ENCODE assay signal across 13 mouse cellular contexts in genomic region chr4:83990126-83990989, GRCm38 (mm10).
DNase-seq lines count a peak whose midpoint lies in the region; ATAC-seq lines count a peak whose summit lies in the region.
"Had no signal": no experiment of that assay in that cellular context is flagged by ENCODE, and none has a peak within 500 bp of the region (broad histone marks: within the 10 kb centered on the region; RNA-seq: fewer than 3 reads in every experiment).

No protein-coding gene starts in this region.

- DNase-seq in forebrain, embryonic 10.5 days (ENCODE audit: extremely low spot score, low spot score), result no peak
- DNase-seq in kidney, postnatal 4 days, result peak; percentile 28 to 33
- no peak for DNase-seq in kidney, postnatal 14 days
- DNase-seq in embryonic facial prominence, embryonic 14.5 days (ENCODE audit: low spot score), result peak; percentile 90
- DNase-seq in gastrocnemius, postnatal 10 days, result no peak
- no peak for DNase-seq in thymus, postnatal 4 days
- DNase-seq: adrenal gland, postnatal 36 days; cerebellum, adult 9-10 months; spleen, adult 18-20 months; thymus, postnatal 36 days had no signal

- H3K27me3 ChIP-seq in forebrain, embryonic 10.5 days (ENCODE audit: poor library complexity, severe bottlenecking), result no peaks in the 10 kb centered on the region
- H3K27me3 ChIP-seq in forebrain, embryonic 16.5 days (replicated peaks; ENCODE audit: control insufficient read depth, insufficient read depth, low read length), result no peaks in the 10 kb centered on the region
- H3K27me3 ChIP-seq in embryonic facial prominence, embryonic 14.5 days (replicated peaks; ENCODE audit: control insufficient read depth, insufficient read depth, low read length), result no peaks in the 10 kb centered on the region
- no peaks in the 10 kb centered on the region for H3K27me3 ChIP-seq in limb, embryonic 15.5 days
- H3K27me3 ChIP-seq: midbrain, embryonic 13.5 days had no signal

- H3K4me3 ChIP-seq in forebrain, embryonic 10.5 days, result no peak overlapping the region
- no peak overlapping the region for H3K4me3 ChIP-seq in forebrain, embryonic 16.5 days (replicated peaks; ENCODE audit: low read length)
- no peak overlapping the region for H3K4me3 ChIP-seq in embryonic facial prominence, embryonic 14.5 days (ENCODE audit: low read depth, low read length)
- H3K4me3 ChIP-seq in limb, embryonic 15.5 days, result no peak overlapping the region
- H3K4me3 ChIP-seq: midbrain, embryonic 13.5 days had no signal

- H3K9ac ChIP-seq in forebrain, embryonic 16.5 days (replicated peaks; ENCODE audit: low read depth, low read length), result no peak overlapping the region
- no peak overlapping the region for H3K9ac ChIP-seq in embryonic facial prominence, embryonic 14.5 days (ENCODE audit: low read depth, low read length)
- no peak overlapping the region for H3K9ac ChIP-seq in limb, embryonic 15.5 days
- H3K9ac ChIP-seq: midbrain, embryonic 13.5 days had no signal

- H3K27ac ChIP-seq in forebrain, embryonic 10.5 days, result peak overlapping the region; percentile 67
- no peak overlapping the region for H3K27ac ChIP-seq in forebrain, embryonic 16.5 days (ENCODE audit: low read length)
- peak overlapping the region; percentile 86 for H3K27ac ChIP-seq in embryonic facial prominence, embryonic 14.5 days (replicated peaks; ENCODE audit: low read depth, low read length)
- H3K27ac ChIP-seq in limb, embryonic 15.5 days, result peak overlapping the region; percentile 87
- H3K27ac ChIP-seq: midbrain, embryonic 13.5 days had no signal

- no peak overlapping the region for H3K4me2 ChIP-seq in forebrain, embryonic 16.5 days (ENCODE audit: low read length)
- no peak overlapping the region for H3K4me2 ChIP-seq in embryonic facial prominence, embryonic 14.5 days (ENCODE audit: low read depth, low read length)
- H3K4me2 ChIP-seq in limb, embryonic 15.5 days, result no peak overlapping the region
- H3K4me2 ChIP-seq: midbrain, embryonic 13.5 days had no signal

- WGBS in forebrain, embryonic 10.5 days, result 44% methylated on average over 13 of the region's 13 CpGs
- WGBS in forebrain, embryonic 16.5 days, result 29% methylated on average over 13 of the region's 13 CpGs
- WGBS in embryonic facial prominence, embryonic 14.5 days, result 35% methylated on average over 13 of the region's 13 CpGs
- WGBS in limb, embryonic 15.5 days, result 41% methylated on average over 13 of the region's 13 CpGs

- ATAC-seq in forebrain, embryonic 16.5 days, result no peak
- ATAC-seq in embryonic facial prominence, embryonic 14.5 days (ENCODE audit: low read depth), result peak; percentile 45
- peak; percentile 66 for ATAC-seq in limb, embryonic 15.5 days (ENCODE audit: insufficient number of reproducible peaks, low FRiP score, low TSS enrichment, low read depth)
- ATAC-seq: midbrain, embryonic 13.5 days had no signal

- H3K4me1 ChIP-seq in forebrain, embryonic 10.5 days, result peaks cover 40% of the 10 kb centered on the region
- H3K4me1 ChIP-seq in forebrain, embryonic 16.5 days (replicated peaks; ENCODE audit: control insufficient read depth, insufficient read depth, low read length), result peaks cover 6% of the 10 kb centered on the region
- H3K4me1 ChIP-seq in embryonic facial prominence, embryonic 14.5 days (ENCODE audit: control insufficient read depth, insufficient read depth, low read length), result peaks cover 37% of the 10 kb centered on the region
- peaks cover 41% of the 10 kb centered on the region for H3K4me1 ChIP-seq in limb, embryonic 15.5 days

- no peaks in the 10 kb centered on the region for H3K36me3 ChIP-seq in forebrain, embryonic 10.5 days (replicated peaks)
- no peaks in the 10 kb centered on the region for H3K36me3 ChIP-seq in forebrain, embryonic 16.5 days (ENCODE audit: control insufficient read depth, insufficient read depth)
- H3K36me3 ChIP-seq in embryonic facial prominence, embryonic 14.5 days (ENCODE audit: control insufficient read depth, insufficient read depth, low read length), result no peaks in the 10 kb centered on the region
- no peaks in the 10 kb centered on the region for H3K36me3 ChIP-seq in limb, embryonic 15.5 days
- H3K36me3 ChIP-seq: midbrain, embryonic 13.5 days had no signal

- H3K9me3 ChIP-seq in forebrain, embryonic 10.5 days, result no peaks in the 10 kb centered on the region
- H3K9me3 ChIP-seq in forebrain, embryonic 16.5 days (ENCODE audit: control insufficient read depth, low read length), result no peaks in the 10 kb centered on the region
- no peaks in the 10 kb centered on the region for H3K9me3 ChIP-seq in embryonic facial prominence, embryonic 14.5 days (ENCODE audit: control insufficient read depth, low read length)
- H3K9me3 ChIP-seq in limb, embryonic 15.5 days, result no peaks in the 10 kb centered on the region
- H3K9me3 ChIP-seq: midbrain, embryonic 13.5 days had no signal

Comparison
In these comparisons a context has a peak if more than half of its experiments do, and no peak if none do; other contexts are left out.
1. DNase-seq: peak in kidney, postnatal 4 days (2 of 2) and embryonic facial prominence, embryonic 14.5 days (single experiment); none in forebrain, embryonic 10.5 days (single experiment), kidney, postnatal 14 days (single experiment), gastrocnemius, postnatal 10 days (single experiment) and thymus, postnatal 4 days (single experiment).